Mouse (Mus musculus) liver, adult 2 months (tissue): ENCODE measurements around the gene Hbq1b.

Experiments
- CTCF ChIP-seq: fragments of 200-500 bp; IDR thresholded peaks from 2 replicates; pipeline ENCODE4 v1.5.1; 2011; ENCODE audit warnings: low read depth, low read length, control low read depth
- POLR2A ChIP-seq: fragments of 200-500 bp; IDR thresholded peaks from 2 replicates; pipeline ENCODE4 v1.6.1; 2011; ENCODE audit warnings: low read length, control low read depth; ENCODE audit not compliant: insufficient read depth; ENCODE audit errors: extremely low read depth

DNA sequence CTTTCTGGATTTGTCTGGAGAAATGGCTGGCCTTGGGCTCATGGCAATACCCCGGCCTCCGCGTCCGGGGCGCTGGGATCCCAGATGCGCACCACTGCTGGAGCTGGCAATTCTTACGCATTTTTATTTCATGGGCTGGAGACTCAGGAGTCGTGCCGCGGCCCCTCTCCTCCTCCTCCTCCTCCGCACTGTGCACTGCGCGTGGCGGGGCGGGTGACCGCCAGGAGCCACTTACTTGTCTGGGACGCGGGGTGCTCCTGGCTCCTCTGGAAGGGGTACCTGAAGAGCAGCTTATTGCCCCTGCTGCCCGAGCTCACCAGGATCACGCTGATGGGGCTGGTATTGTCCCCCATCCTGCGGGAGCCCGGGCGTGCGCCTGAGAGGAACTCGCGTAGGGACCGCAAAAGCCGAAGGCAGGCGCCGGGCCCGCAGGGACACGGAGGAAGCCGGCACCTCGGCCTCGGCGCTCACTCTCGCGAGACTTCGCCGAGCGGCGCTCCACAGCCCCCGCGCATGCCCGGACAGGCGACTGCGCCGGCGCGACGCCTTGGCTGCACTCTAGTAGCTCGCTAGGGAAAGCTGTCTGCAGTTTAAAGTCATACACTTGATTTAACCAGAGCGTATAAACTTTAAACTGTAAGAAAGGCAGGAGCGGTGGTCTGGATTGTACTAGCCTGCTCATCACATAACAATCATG, 19.4 kb upstream of the Hbq1b start, which contains the start of gene Nprl3:
- TF ChIP-seq POLR2A (peak; percentile 79), CTCF (no peak)
